Mouse (Mus musculus) cerebellum, adult 8-10 months (tissue): ENCODE results near the gene Uhrf1bp1l.
A peak's percentile ranks its signal among the peaks of the same experiment; 100 is the strongest.

Experiments
- DNase-seq: peaks from one replicate; pipeline ENCODE4 v3.0.0; 2022

Uhrf1bp1l gene

GRCm38 (mm10) chr10:89747221-89747905, 2.6 kb downstream of the Uhrf1bp1l start:
- peak; percentile 16 for DNase-seq

- no peak for DNase-seq
These were observed 3.1 kb downstream of the Uhrf1bp1l start for GRCm38 (mm10) chr10:89747911-89748310.

DNA sequence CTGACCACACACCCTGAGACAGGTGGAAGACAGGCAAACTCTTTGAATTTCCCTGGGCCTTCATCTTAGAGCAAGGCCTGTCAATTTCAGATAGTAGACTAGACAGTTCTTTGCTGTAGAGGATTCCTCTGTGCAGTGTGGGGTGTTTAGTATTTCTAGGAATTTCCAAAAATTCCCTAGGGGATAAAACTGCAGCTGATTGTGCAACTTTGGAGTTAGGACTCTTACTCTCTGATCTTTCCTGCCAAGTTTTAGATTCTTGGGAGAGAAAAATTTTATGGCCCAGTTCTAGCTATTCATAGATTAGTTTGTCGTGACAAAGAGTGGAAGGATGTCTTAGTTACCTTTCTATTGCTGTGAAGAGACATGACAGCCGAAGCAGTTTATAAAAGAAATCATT, 3.8 kb downstream of the Uhrf1bp1l start:
- no peak for DNase-seq

DNA sequence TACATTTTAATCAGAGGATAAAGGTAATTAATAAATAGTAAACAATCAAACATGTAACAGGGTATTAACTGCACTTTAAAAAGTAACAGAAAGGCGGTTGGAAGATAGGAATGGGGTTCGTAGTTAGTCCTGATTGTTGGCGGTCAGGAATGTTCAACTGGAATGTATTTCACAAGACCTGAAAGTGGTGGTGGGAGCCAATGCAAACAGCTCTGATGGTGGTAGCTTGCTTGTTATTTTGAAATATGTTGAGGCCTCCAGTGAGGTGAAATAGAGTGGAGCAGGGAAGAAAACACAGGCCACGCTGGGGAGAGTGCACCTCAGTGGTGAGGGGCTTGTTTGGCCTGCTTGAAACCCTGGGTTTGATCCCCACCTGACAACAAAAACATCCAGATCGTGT, 6.3 kb downstream of the Uhrf1bp1l start:
- DNase-seq = no peak

DNA sequence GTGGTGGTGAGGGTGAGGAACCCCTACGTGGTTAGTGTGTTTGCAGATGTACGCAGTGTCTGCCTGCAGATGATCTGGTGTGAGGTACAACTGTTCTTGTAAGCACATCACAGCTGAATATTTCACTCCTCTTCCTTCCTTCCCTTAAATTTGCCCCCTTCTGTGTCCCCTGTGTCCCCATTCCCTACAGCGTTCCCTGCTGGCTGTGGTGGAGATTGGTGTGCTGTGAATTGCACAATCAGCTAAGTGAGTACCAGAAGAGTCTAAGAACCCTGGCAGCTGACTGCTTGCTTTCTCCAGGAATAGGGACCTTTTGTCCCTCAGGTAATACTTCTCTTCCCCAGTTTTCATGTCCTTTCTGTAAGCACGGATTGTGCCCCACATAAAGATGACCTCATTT, 10.4 kb downstream of the Uhrf1bp1l start:
- no peak for DNase-seq

DNA sequence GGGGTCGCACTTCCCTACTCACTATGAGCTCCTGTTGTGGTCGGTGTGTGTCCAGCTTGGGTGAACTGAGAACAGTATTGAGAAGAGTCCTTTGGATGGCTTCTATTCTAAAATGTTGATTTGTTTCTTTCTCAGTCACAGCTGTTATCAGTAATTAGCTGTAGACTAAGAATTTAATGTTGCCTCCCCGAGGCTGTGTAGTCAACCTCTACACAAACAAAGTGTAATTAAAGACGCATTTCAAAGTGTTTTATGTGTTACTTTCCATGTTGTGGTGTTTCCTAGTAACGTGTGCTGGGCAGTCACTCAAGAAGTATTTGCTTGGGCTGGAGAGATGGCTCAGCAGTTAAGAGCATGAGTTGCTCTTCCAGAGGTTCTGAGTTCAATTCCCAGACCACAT, 16.0 kb downstream of the Uhrf1bp1l start:
- DNase-seq = no peak

GRCm38 (mm10) chr10:89764457-89765121, 19.8 kb downstream of the Uhrf1bp1l start:
- DNase-seq = no peak

DNA sequence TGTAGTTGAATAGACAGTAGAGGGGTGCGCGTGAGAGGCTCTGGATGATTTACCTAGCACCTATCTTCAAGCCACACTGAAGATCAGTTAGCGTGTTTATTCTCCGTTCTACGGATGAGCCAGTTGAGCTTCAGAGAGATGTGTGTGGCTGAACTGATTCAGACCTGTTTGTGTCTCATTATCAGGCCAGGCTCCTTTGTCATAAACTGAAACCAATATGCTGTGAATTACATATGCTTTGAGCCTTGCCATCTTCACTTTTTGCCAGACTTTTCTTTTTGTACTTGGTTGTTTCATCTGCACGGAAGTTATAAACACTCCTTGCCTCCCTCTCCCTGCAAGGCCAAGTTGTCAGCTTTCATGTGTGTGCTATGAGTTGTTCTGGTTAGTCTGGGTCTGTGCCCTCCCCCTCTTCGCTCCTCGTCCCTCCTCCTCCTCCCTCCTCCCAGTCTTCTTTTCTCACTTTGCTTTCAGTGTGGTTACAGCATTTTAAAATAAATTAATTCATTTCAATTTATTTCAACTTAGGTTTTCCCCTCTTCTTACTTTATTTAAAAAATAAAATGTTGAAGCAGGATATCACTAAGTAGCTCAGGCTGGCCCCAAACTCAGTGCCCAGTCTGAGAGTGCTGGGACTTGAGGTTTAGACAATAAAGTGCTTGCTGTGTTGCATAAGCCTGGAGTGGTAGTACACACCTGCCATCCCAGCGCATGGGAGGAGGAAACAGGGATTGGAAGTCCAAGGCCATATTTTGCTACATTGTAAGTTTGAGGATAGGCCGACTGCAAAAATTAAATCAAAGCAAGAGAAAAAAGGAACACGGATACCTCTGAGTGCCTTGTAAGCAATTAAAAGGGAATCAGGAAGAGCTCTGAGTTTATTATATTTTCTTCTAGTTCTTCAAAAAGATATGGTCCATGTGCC, 21.3 kb downstream of the Uhrf1bp1l start:
- no peak for DNase-seq

DNA sequence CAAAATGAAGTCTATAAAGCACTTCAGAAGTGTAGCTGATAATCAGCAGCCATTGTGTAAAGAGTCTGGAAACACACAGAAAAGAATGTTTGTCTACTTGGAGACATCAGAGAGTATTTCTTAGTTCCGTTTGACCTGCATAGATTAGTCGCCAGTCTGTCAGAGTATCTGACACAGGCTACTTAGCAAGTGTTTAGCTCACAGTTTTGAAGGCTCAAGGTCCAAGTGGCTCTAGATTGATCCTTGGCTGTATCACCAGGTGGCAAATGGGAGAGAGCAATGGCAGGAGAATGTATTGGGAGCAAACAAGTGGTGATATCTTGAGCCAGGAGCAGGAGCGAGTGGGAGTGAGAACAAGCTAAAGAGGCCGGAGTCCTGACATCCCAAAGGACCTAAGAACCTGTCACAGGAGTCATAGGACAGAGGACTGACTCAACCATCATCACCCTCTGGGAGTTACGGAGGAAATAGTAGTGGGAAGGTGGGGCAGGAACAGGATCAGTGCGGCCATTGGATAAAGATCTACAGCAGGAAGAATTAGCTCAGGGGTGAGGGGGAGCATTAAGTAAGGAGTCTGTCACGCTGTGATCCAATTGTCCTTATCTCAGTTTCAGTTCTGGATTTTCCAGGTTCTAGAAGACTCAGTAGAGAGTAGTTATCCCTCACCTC, 23.7 kb downstream of the Uhrf1bp1l start:
- no peak for DNase-seq

- no peak for DNase-seq
These were observed 24.3 kb downstream of the Uhrf1bp1l start for GRCm38 (mm10) chr10:89769096-89769495.

GRCm38 (mm10) chr10:89771894-89772293, 27.1 kb downstream of the Uhrf1bp1l start:
- no peak for DNase-seq

DNA sequence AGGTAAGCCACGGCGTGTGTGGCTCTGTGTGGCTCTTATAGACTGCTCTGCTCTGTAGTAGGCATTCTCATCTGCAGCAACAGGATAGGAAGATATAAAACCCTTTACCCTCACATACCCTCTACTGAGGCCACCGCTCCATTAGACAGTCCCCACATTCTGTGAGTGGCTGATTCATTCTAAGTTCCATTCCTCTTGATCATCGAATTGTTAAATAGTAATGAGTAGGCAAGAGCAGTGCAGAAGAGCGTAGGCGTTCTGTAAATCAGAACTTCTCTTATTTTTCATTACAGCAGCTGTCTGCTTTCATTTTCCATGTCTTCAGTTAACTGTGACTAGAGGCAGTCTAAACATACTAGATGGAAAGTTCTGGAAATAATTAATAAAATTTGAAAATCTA, 31.2 kb downstream of the Uhrf1bp1l start:
- DNase-seq = no peak

DNA sequence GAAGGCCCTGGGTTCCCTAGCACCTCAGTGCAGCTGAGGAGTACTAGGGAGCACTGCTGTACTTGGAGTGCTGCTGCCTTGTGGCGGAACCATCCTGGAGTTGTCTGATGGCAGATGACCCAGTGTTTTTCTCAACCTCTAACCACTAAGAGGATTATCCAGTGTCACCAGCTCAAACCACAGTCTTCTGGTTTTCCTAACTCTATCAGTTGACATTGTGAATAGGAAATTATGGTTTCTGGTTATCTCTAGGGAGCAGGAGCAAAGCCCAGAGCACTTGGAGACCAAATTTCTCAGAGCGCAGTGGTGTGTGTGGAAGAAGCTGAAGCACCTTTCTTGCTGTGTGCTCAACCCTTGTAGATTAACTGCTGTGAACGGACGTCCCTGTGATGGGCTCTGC, 47.1 kb downstream of the Uhrf1bp1l start:
- no peak for DNase-seq

- peak; percentile 11 for DNase-seq
These were observed 49.3 kb downstream of the Uhrf1bp1l start for GRCm38 (mm10) chr10:89794121-89794520.

GRCm38 (mm10) chr10:89819146-89819545, 74.4 kb downstream of the Uhrf1bp1l start:
- DNase-seq = no peak

DNA sequence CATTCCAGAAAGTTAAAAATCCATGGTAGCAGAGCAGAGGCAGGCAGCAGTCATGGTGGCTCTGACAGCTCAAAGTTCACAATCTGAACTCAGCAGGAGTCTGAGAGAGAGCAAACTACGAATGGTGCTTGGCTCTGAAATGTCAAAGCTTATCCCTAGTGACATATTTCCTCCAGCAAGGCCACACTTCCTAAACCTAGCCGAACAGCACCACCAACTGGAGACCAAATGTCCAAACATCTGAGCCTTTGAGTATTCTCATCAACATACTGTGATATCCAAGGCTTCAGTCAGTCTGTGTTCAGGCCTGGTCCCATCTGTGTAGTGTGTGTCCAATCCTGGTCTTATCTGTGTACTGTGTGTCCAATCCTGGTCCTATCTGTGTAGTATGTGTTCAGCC, 79.1 kb downstream of the Uhrf1bp1l start:
- DNase-seq = no peak

- DNase-seq = peak; percentile 82
These were observed 82.1 kb downstream of the Uhrf1bp1l start for GRCm38 (mm10) chr10:89826896-89827295.

GRCm38 (mm10) chr10:89832334-89832733, 87.5 kb downstream of the Uhrf1bp1l start:
- no peak for DNase-seq

- DNase-seq = peak; percentile 35
These were observed 88.4 kb downstream of the Uhrf1bp1l start for GRCm38 (mm10) chr10:89833166-89833565.

- no peak for DNase-seq
These were observed 92.7 kb downstream of the Uhrf1bp1l start for GRCm38 (mm10) chr10:89837476-89837875.

GRCm38 (mm10) chr10:89838834-89839233, 94.0 kb downstream of the Uhrf1bp1l start:
- DNase-seq = no peak

- no peak for DNase-seq
These were observed 106.2 kb downstream of the Uhrf1bp1l start for GRCm38 (mm10) chr10:89850951-89851350.
